Mouse (Mus musculus) lung, postnatal 4 days (tissue): ENCODE data around the gene B3gnt2.
A peak's percentile ranks its signal among the peaks of the same experiment; 100 is the strongest.

Experiments
- DNase-seq, 2 experiments: peaks; one replicate each; pipeline ENCODE4 v3.0.0; 2021

B3gnt2 gene

DNA sequence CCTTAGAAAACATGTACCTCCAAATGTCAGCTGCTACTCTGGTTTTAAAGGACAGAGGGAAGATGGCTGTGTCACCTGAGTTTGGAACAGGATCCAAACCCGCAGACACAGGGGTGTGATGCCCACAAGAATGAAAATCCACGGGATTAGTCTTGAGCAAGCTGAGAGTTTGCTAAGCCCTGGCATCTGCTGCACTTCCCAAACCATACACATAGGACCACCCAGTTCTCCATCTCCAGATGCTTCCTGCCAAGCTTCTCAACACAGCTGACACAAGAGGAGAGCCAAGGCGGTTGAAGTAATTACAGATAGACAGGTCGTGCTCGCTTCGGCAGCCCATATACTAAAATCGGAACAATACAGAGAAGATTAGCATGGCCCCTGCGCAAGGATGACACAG, 7.8 kb upstream of the B3gnt2 start:
- no peak for DNase-seq

DNA sequence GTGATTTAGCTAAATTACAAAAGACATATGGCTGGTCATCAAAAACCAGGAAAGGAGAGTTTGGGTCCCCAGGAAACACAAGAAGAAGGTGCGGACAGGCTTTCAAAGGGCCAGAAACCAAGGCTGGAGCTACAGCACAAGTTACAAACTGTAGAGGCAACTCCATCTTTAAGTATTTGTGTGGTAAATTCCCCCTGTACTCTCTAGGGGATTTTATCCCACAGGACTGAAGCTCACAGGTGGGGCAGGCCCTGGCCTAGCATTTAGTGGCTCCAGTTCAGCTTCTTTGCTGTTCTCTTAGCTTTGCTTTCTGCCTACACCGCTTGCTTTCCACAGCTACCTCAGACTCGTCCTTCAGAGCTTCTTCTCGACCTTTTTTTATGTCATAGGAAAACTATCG, 6.9 kb upstream of the B3gnt2 start:
- DNase-seq, result no peak

DNA sequence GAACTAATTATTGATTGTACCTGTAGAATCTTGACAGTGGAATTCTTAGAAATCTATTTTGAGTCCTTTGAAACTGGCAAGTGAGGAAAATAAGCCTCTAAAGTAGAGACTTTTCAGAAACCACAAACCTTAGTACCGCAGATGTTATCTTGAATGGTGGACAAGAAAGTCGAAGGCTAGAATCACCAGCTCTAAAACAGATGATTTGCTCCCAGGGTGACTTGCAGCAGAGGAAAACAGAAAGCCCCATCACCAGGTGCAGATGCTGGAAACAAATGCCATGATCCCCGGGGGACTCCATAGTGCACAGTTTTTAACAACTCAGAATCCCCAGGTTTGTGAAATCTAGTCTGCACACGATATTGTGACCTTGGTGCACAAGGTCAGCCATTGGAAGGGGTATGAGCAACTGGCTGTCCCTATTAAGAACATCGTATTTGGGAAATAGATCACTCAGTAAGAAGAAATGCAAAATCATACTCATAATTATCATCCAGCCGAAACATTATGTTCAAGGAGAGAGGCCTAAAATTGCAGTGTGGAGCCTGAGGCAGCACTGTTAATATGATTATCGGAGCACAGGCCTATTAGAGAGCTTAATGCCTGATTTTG, 5.0 kb upstream of the B3gnt2 start:
- no peak for DNase-seq

DNA sequence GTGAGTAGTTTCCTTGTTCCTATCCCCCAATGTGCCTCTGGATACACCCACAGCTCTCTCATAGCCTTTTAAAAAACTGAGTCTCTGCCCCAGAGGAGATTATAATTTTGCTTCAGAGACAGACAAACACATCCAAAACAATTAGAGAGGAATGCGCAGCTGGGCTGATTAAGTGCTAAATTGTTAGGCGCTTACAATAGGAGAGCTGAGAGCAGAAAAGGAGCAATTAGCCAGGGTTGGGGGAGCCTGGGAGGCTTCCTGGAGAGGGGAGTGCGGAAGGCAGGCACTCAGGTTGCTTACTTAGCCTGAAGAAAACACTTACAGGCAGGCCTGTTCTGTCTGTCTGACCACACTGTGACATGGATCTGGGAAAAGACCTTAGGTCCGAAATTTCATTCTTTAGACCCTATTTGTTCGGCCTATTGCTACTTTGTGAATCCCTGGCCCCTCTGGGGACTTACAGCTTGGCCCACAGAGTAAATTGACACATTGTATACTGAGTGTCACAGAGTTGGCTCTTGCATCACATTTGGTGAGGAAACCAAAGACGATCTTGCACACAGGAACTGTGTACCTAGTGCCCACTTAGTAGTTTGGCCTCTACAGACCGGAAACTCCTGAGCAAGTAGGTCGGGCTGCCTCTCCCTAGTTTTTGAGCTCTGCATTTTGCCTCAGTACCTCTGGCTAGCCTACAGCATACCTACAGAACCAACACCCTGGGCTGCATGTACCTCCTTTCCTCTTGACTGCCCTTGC, 3.7 kb upstream of the B3gnt2 start:
- DNase-seq, result peak in 1 of 2 experiments; percentile 30

DNA sequence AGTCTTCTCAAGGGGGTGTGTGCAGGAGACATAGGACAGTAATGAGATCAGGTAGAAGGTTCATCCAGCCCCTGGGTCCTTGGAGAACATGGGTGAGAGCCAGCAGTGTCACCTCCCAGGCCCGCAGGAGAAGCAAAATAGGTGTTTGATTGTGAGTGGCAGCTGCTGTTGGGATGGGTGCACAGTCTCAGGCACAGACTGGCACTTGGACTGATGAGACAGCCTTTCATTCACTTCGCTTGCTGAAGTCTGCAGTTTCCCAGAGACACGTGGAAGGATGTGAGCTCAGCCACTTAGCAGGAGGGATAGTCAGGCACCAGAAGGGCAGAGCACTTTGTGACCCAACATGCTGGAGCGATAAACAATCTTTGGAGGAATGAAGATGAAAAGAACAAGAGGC, 2.8 kb upstream of the B3gnt2 start:
- no peak for DNase-seq

DNA sequence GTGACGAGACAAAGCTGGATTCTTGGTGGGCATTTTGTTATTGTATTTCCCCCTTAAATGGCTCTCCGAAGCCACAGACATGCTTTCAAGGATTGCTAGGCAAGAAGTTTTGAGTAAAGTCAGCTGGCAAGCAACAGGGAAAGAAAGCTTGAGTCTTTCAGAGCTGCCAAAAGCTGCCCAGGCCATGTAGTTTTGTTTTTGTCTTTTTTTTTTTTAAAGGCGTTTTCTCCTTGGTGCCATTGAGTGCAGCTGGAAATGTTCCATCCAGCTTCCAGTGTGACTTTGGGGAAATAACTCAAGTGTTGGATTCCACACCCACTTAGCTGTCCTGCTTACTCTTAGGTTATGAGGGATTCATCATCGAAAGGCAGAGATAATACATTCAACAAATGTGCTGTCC, 554 bp upstream of the B3gnt2 start:
- no peak for DNase-seq

DNA sequence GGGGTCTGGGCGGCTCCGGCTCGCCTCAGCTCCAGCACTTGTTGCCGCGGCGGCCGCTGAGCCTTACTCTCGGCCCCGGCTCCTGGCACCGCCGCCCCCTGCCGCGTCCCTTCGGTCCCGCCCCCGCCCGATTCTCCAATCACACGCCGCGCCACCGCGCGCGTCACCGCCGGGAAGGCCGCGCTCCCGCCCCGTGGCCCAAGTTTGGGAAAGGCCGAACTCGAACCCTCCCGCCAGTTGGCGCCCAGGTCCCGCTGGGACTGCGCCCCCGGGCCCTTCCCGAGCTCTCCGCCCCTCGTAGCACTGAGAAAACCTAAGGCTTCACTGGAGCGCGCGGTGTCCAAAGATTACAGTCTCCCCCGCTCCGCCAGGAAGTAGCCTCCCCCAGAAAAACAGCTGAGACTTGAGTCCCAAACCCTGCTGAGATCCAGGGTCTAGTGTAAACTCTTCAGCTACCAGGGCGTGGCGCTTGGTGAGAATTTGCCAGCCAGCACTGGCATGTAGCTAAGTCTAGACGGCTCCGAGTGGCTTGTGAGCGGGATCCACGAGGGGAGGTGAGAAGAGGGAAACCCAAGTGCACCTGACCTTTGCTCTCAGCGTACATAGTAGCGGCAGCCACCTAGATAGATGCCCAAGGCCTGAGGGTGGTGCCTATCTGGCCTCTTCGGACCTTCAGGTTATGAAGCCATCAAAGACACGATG, 977 bp downstream of the B3gnt2 start:
- DNase-seq, result peak; percentile 93 to 95

DNA sequence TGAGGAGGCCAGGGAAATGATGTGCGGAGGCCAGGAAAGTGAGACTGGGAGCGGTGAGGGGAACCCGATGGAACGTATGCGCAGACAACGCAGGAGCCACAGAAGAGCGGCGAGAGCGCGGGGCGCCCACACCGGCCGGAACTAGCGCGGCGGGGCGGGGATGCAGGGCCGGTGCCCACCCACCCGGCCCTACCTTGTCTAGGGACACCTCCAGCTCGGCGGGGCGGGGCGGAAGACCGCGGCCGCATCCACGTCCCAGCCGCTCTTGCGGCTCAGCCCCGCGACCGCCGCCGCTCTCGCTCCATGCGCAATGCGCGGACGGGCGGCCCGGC, 1.5 kb downstream of the B3gnt2 start:
- no peak for DNase-seq

DNA sequence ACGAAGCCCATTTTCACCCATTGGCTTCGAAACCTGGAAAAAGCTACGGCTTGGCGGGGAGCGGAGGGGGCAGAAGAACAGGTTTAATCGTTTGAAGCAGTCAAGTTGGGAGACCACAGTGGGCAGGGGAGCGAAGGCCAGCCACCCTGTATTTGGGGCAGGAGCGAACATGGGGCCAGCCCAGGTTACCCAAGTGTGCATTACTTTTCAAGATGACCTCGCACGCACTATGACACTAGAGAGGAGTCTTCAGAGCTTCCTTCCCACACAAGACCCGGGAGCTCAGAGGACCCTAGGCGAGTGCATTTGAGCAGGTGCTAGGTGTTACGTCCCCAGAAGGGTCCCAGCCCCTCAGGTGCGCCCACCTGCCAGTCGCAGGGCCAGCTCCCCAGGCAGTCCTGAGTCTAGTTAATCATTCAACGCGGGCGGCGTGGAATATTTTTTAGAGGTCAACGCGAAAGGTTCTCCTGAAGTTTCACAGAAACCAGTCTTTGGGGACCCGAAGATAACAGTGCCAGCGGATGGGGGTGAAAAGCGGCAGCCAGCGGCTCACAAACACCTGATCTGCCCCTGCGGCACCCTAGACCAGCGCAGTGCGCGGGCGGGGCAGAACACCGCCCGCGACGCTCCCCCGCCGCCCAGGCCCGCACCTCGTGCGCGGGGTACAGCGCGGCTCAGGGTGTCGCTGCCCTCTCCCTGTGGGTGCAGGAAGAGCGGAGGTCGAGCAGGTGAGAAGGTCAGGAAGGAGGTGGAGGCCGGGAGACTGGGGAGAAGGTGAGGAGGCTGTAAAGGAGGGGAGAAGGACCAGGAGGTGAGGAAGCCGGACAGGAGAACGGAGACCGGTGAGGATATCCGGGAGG, 2.1 kb downstream of the B3gnt2 start:
- peak; percentile 34 to 38 for DNase-seq

DNA sequence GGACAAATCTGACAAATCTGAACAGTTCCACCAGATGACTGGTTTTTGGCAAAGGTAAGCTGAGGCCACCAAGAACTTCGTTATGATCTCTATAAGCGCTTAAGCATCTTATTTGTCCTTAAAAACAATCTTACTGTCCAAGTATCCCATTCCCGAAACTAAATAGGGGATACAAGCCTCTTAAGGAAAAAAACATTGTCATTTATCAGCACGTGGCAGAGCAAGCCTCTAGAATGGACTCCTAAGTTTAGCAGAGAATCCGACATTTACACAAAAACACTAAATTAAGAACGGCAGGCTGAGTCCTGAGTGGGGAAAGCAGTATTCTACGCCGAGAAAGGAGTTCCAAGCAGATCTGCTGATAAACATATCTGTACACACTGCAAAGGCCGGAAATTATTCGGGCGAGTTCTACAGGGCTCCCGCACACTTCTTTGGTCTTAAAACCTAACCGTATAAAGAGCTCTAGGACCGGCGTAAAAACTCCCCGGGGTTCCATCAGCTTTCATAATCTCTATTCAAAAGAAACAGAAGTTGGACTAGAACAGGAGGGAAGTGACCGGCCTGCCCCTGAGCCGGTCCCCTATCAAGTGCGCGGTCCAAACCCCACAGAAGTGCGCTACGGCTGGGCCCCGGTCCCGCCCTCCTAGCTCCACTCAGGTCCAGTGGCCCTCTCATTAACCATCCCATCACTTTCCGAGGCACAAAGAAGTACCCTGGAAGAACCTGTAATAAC, 2.9 kb downstream of the B3gnt2 start:
- peak; percentile 52 to 53 for DNase-seq

DNA sequence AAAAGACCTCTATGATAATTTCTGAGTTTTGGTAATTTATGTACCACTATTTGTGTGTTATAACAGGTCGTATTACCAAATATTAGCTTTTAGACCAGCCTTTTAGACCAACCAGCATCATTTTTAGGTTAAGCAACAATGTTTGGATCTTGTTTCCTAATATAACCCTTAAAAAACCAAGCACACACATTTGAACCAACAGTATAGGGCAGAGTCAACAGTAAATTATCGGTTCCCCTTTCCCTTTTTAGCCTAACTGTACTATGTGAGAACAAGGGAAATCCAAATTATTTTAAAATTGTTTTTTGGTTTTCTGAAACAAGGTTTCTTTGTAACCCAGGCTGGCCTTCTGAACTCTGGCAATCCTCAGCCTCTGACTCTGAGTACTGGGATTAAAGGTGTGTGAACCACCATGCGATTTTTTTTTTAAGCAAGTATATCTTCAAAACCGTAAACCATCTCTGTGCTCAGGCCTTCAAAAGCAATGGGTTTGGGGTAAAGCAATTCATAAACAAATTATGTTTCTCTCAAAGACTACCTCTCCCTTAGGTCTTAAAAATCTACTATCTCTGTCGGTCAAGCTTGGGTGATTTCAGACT, 3.6 kb downstream of the B3gnt2 start:
- no peak for DNase-seq

DNA sequence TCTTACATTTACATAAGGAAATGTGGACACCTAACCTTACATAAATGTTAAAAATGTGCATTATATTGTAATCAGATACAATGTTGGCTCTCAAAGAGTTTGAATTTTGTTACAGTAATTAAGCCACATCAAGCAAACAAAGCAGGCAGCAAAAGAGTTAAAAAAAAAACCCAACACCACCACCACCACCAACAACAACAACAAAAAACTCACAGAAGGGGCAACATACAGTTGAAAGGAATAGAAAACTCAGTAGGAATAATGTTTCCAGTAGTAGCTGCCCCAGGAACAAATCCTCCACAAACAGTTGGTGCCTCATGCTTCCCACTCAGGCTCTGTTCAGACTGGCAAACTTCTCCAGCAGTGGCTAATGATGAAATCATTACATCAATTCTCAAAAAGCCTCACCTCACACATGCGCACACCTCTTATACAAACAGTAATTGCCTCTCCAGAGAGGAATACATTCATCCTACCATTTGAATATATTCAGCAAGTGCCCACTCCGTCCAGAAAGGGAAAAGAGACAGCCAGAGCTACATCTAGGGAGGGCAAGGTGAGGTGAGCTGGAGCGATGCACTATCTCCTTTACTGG, 4.3 kb downstream of the B3gnt2 start:
- no peak for DNase-seq

DNA sequence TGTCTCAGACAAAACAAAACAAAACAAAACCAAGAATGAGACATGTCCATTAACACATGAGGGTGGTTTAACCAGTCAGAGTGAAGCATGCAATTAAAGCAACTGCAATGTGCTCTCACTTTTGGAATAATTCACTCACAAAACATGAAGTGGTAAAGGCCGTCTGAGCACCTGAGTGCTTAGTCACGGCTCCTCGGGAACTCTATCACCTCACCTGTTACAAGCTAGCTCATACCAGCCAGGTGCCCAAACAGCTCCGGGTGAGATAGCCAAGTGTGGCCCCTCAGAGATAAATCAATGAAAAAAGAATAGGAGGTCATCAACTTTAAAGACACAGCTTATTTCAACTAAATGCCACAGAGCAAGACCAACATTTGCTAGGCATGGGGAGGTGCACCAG, 6.2 kb downstream of the B3gnt2 start:
- DNase-seq, result no peak

DNA sequence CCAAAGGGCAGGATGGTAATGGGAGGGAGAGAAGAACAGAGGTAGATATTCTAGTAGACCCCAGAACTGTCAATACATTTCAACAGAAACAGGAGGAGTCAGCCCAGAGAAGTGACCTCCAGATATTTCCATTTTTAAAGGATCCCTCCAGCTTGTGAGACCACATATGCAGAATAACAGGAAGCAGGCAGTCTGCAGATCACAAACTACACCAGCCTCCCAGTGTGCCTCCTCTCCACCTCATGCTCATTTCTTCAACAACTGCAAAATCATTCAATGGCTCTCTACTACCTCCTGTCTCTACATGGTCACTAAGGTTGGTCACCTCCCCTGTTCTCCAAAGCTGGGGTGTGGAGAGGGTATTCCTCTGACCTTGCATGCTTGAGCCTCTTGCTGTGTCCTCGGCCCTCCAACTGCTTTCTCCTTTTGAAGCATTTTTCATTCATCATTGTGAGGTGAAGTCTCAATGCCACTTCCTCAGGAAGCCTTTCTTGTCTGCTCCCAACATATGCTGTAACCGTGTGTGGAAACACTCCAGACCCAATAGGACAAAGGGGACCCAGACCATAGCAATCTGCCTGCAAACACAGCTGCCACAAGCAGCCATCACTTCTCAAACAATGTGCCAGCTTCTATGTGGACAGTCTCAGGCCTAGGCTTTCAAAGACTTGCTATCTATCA, 7.1 kb downstream of the B3gnt2 start:
- no peak for DNase-seq

DNA sequence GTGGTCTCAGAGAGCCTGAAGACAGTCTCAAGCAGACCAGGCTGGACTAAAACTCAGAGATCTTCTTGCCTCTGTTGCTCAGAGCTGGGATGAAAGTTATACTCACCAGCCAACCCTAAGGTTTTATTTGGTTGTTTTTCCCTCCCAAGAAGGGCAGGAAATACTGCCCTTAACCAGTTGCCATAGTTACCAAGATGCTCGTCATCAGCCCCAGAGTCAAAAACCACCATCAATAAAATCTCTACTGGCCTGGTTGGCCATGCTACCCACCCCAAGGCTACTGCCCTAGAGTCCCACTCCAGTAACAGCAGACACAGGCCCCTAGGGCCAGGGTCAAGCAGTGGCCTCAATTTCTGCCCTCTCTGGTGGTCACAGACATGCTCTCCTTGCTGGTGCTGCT, 8.3 kb downstream of the B3gnt2 start:
- no peak for DNase-seq

DNA sequence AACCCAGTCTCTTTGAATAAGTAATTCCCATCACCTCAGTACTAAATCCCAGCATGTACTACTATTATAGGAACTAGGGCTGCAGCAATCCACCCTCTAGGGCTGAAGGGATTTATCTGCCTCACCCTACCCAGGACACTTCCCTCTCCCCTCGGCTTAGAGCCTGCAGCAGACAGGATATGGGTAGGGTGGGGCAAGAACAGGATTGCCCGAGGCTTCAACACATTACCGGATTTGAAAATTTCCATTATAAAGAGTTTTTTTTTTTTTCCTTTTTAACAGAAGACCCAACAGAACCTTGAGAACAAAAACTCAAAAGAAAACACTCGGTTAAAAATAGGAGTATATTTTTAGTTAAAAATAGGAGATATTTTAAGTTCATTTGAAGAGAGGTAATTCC, 9.3 kb downstream of the B3gnt2 start:
- DNase-seq, result no peak

DNA sequence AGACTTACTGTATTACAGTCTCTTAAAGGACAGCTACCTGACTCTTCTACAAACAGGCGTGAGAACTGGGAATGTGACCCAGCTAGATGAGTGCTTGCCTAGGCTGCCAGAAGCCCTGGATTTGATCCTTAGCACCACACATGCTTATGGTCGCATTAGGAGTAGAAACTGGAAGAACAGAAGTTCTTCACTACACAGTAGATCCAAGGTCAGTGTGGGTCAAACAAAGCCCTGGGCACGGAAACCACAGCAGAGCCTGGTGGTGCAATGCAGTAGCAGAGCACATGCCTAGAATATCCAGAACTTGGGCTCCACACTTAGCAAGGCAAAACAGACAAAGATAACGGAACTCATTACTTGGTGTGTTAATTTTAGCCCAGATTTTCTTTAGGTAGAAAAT, 10.7 kb downstream of the B3gnt2 start:
- no peak for DNase-seq

DNA sequence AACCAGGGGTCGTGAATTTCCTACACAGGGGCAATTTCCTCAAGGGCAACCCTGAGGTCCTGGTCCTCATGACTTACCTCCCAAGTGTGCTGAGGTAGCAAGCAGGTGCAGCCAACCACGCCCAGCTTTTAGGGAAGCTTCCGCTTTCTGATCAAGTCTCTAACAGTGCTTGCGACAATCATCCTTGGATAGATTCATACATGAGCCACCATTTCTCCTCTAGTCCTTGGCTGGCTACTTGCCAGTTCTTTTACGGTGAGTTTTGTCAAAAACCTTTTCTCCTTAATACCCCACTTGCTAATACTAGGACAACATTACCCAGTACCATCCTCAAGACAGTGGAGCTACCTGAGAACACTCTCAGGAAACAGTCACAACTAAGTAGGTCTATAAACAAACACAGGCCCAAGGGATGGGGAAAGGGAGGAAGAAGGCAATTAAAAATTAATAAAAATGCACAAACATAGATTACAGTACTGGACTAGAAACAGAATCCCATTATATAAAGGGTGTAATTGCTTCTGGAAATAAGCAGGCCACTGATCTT, 12.0 kb downstream of the B3gnt2 start:
- no peak for DNase-seq

DNA sequence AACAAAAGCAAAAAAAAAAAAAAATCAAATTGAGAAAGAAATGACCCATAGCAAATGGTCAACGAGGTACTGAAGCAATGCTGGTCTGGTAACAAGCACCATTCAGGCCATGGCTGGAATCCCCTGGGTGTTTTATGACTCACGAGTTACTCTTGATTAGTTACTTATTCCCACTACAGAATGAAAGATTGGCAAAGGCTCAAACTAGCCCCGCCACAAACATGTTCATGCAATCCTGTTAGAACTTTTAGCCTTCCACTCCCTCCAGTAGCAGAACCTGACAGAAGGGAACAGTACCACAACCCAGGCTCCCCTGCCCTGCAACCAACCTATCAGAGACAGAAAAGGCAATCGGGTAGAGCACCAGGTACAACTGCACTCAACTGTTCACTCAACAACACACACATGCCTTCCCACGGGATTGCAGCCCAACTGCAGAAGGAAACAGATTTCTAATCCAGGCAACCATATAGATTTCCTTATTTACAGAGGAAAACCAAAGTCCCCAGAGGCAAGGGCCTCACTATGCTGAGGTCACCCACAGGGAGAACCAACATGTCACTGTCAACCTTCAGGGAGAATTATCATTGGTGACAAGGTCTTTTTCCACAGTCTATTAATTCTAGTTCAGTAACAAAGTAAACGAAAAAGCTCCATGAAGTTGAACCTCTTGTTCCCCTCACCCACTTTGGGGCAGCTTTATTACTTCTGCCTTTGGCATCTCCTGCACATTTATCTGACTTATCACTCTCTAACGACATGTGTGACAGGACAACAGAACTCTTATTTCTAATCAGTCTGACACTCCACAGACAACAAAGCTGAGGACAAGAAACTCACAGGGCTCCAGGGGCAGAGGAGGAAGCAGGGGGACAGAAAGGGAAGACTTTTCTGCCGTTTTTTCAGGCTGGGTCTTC, 12.8 kb downstream of the B3gnt2 start:
- DNase-seq, result peak in 1 of 2 experiments; percentile 33
